Comparison of ENCODE assay signal across 17 mouse cellular contexts in genomic region chr11:22482362-22482760, GRCm38 (mm10). TPM values are rescaled to one million over a fixed set of nuclear protein-coding genes. Genes with fewer than 3 reads are reported as not detected.
DNase-seq lines count a peak whose midpoint lies in the region; ATAC-seq and TF ChIP-seq lines count a peak whose summit lies in the region.
"Had no signal": no experiment of that assay in that cellular context is flagged by ENCODE, and none has a peak within 500 bp of the region (broad histone marks: within the 10 kb centered on the region; RNA-seq: fewer than 3 reads in every experiment).

No protein-coding gene starts in this region.

- H3K36me3 ChIP-seq in embryonic facial prominence, embryonic 12.5 days: no peaks in the 10 kb centered on the region
- no peaks in the 10 kb centered on the region for H3K36me3 ChIP-seq in embryonic facial prominence, embryonic 10.5 days (replicated peaks)
- no peaks in the 10 kb centered on the region for H3K36me3 ChIP-seq in limb, embryonic 12.5 days
- H3K36me3 ChIP-seq in limb, embryonic 10.5 days: no peaks in the 10 kb centered on the region
- no peaks in the 10 kb centered on the region for H3K36me3 ChIP-seq in embryonic facial prominence, embryonic 13.5 days
- no peaks in the 10 kb centered on the region for H3K36me3 ChIP-seq in myocyte (ENCODE audit: control insufficient read depth, insufficient read depth)
- no peaks in the 10 kb centered on the region for H3K36me3 ChIP-seq in midbrain, embryonic 10.5 days

- WGBS in embryonic facial prominence, embryonic 12.5 days: 95% methylated on average over 3 of the region's 3 CpGs
- 93% methylated on average over 3 of the region's 3 CpGs for WGBS in embryonic facial prominence, embryonic 10.5 days
- 95% methylated on average over 3 of the region's 3 CpGs for WGBS in limb, embryonic 12.5 days
- 97% methylated on average over 3 of the region's 3 CpGs for WGBS in limb, embryonic 10.5 days
- WGBS in embryonic facial prominence, embryonic 13.5 days: 84% methylated on average over 3 of the region's 3 CpGs
- 98% methylated on average over 3 of the region's 3 CpGs for WGBS in midbrain, embryonic 10.5 days

- no peak for DNase-seq in embryonic facial prominence, embryonic 10.5 days (ENCODE audit: low spot score)
- no peak for DNase-seq in limb, embryonic 10.5 days (ENCODE audit: low spot score)
- no peak for DNase-seq in midbrain, embryonic 10.5 days (ENCODE audit: low spot score)
- DNase-seq in adrenal gland, postnatal 25 days: no peak
- DNase-seq: B cell, adult 2 months; cerebellum, adult 9-10 months; kidney, adult 8-10 months; kidney, postnatal 4 days; right cerebral cortex, postnatal 25 days had no signal

- H3K9ac ChIP-seq in embryonic facial prominence, embryonic 12.5 days: no peak overlapping the region
- H3K9ac ChIP-seq in limb, embryonic 12.5 days (replicated peaks): no peak overlapping the region
- no peak overlapping the region for H3K9ac ChIP-seq in embryonic facial prominence, embryonic 13.5 days
- H3K9ac ChIP-seq: liver, embryonic 14.5 days had no signal

- H3ac ChIP-seq in myocyte (ENCODE audit: control insufficient read depth, insufficient read length): no peak overlapping the region

- no peaks in the 10 kb centered on the region for H3K79me2 ChIP-seq in myocyte (ENCODE audit: control insufficient read depth, insufficient read depth)

- H3K4me2 ChIP-seq in embryonic facial prominence, embryonic 12.5 days (replicated peaks): no peak overlapping the region
- no peak overlapping the region for H3K4me2 ChIP-seq in limb, embryonic 12.5 days
- H3K4me2 ChIP-seq in embryonic facial prominence, embryonic 13.5 days: no peak overlapping the region
- H3K4me2 ChIP-seq in myocyte (ENCODE audit: low read depth): peak overlapping the region; percentile 46

- H3K27ac ChIP-seq in embryonic facial prominence, embryonic 12.5 days: 0 out of 2 replicates have a peak overlapping the region, but pooled peaks have one; percentile 36
- H3K27ac ChIP-seq in embryonic facial prominence, embryonic 10.5 days (replicated peaks): no peak overlapping the region
- peak overlapping the region; percentile 75 for H3K27ac ChIP-seq in limb, embryonic 12.5 days
- no peak overlapping the region for H3K27ac ChIP-seq in limb, embryonic 10.5 days
- peak overlapping the region; percentile 78 for H3K27ac ChIP-seq in embryonic facial prominence, embryonic 13.5 days
- no peak overlapping the region for H3K27ac ChIP-seq in midbrain, embryonic 10.5 days (replicated peaks)
- H3K27ac ChIP-seq: liver, embryonic 14.5 days had no signal

- H3K9me3 ChIP-seq in embryonic facial prominence, embryonic 12.5 days: no peaks in the 10 kb centered on the region
- no peaks in the 10 kb centered on the region for H3K9me3 ChIP-seq in embryonic facial prominence, embryonic 10.5 days
- no peaks in the 10 kb centered on the region for H3K9me3 ChIP-seq in limb, embryonic 12.5 days
- H3K9me3 ChIP-seq in limb, embryonic 10.5 days (replicated peaks): no peaks in the 10 kb centered on the region
- no peaks in the 10 kb centered on the region for H3K9me3 ChIP-seq in embryonic facial prominence, embryonic 13.5 days
- H3K9me3 ChIP-seq in midbrain, embryonic 10.5 days (replicated peaks): no peaks in the 10 kb centered on the region

- TF ChIP-seq POLR2A in myocyte (IDR thresholded peaks at IDR 0.05; ENCODE audit: insufficient read length, low read depth): no peak

- no peak for ATAC-seq in embryonic facial prominence, embryonic 12.5 days (ENCODE audit: insufficient number of reproducible peaks, insufficient read depth, low FRiP score, low TSS enrichment)
- no peak for ATAC-seq in limb, embryonic 12.5 days (ENCODE audit: insufficient number of reproducible peaks, insufficient read depth, low FRiP score, low TSS enrichment, low read depth)
- ATAC-seq in embryonic facial prominence, embryonic 13.5 days (ENCODE audit: insufficient number of reproducible peaks, insufficient read depth, low FRiP score, low TSS enrichment, low read depth): no peak
- ATAC-seq: inflammation-experienced regulatory T-cells, adult 6 months; lung, postnatal 0 days; Patski had no signal

- no peak overlapping the region for H3K4me3 ChIP-seq in embryonic facial prominence, embryonic 12.5 days
- no peak overlapping the region for H3K4me3 ChIP-seq in embryonic facial prominence, embryonic 10.5 days
- no peak overlapping the region for H3K4me3 ChIP-seq in limb, embryonic 12.5 days (replicated peaks)
- no peak overlapping the region for H3K4me3 ChIP-seq in limb, embryonic 10.5 days
- no peak overlapping the region for H3K4me3 ChIP-seq in embryonic facial prominence, embryonic 13.5 days
- H3K4me3 ChIP-seq in myocyte: no peak overlapping the region
- no peak overlapping the region for H3K4me3 ChIP-seq in midbrain, embryonic 10.5 days

- H3K4me1 ChIP-seq in embryonic facial prominence, embryonic 12.5 days: no peaks in the 10 kb centered on the region
- no peaks in the 10 kb centered on the region for H3K4me1 ChIP-seq in embryonic facial prominence, embryonic 10.5 days
- H3K4me1 ChIP-seq in limb, embryonic 12.5 days (replicated peaks): peaks cover 13% of the 10 kb centered on the region
- 0 out of 2 replicates have a peak, but pooled peaks cover 4% of the 10 kb centered on the region for H3K4me1 ChIP-seq in limb, embryonic 10.5 days
- H3K4me1 ChIP-seq in embryonic facial prominence, embryonic 13.5 days: peaks cover 18% of the 10 kb centered on the region
- H3K4me1 ChIP-seq in midbrain, embryonic 10.5 days: no peaks in the 10 kb centered on the region

- H3K27me3 ChIP-seq in embryonic facial prominence, embryonic 12.5 days: no peaks in the 10 kb centered on the region
- no peaks in the 10 kb centered on the region for H3K27me3 ChIP-seq in embryonic facial prominence, embryonic 10.5 days (replicated peaks; ENCODE audit: low read depth, poor library complexity, severe bottlenecking)
- no peaks in the 10 kb centered on the region for H3K27me3 ChIP-seq in limb, embryonic 12.5 days
- H3K27me3 ChIP-seq in limb, embryonic 10.5 days (ENCODE audit: low read depth, poor library complexity, severe bottlenecking): no peaks in the 10 kb centered on the region
- no peaks in the 10 kb centered on the region for H3K27me3 ChIP-seq in embryonic facial prominence, embryonic 13.5 days
- H3K27me3 ChIP-seq in myocyte (ENCODE audit: control insufficient read depth, insufficient read depth, insufficient read length): no peaks in the 10 kb centered on the region
- H3K27me3 ChIP-seq in midbrain, embryonic 10.5 days (ENCODE audit: low read depth, poor library complexity, severe bottlenecking): no peaks in the 10 kb centered on the region
- H3K27me3 ChIP-seq: Patski had no signal

TF ChIP-seq in myocyte, 11 proteins besides CTCF, POLR2A, EP300 and RAD21:
- no peak for TF ChIP-seq E2F4 (IDR thresholded peaks at IDR 0.05; ENCODE audit: insufficient read depth)
- peak in 1 of 3 experiments; percentile 34 for TF ChIP-seq MYOD1 (IDR thresholded peaks at IDR 0.05; ENCODE audit: control insufficient read depth in 1 of 3, insufficient read length in 2 of 3, low read depth in 2 of 3)

RNA-seq across cellular contexts. Expression of gene Tmem17, which starts 29.5 kb away (rescaled TPM):
- polyA plus RNA-seq in embryonic facial prominence, embryonic 12.5 days (2016; fragmentation: Nextera tagmentation; extraction: Ambion mirVana): 13.5 and 14.7 TPM in 2 replicates
- 13.2 and 13.9 TPM in 2 replicates for polyA plus RNA-seq in embryonic facial prominence, embryonic 10.5 days (2016; fragmentation: Nextera tagmentation; extraction: Ambion mirVana)
- polyA plus RNA-seq in limb, embryonic 12.5 days (2016; fragmentation: Nextera tagmentation; extraction: Ambion mirVana): 15.5 and 16.3 TPM in 2 replicates
- polyA plus RNA-seq in limb, embryonic 10.5 days (2016; fragmentation: Nextera tagmentation; extraction: Ambion mirVana): 12.7 and 16.7 TPM in 2 replicates
- polyA plus RNA-seq in embryonic facial prominence, embryonic 13.5 days (2015; fragmentation: Nextera tagmentation; extraction: Ambion mirVana): 12.9 and 13.8 TPM in 2 replicates
- 3.1 TPM for polyA plus RNA-seq in myocyte (2012; fragmentation: generic; extraction: Trizol)
- 15.1 and 17.1 TPM in 2 replicates for polyA plus RNA-seq in midbrain, embryonic 10.5 days (2016; fragmentation: Nextera tagmentation; extraction: Ambion mirVana)
- total RNA-seq in adrenal gland, postnatal 25 days (2021): 2.4 and 3.0 TPM in 2 replicates

Comparison
In these comparisons a context has a peak if more than half of its experiments do, and no peak if none do; other contexts are left out.
1. H3K27ac ChIP-seq: peak in embryonic facial prominence, embryonic 12.5 days (single experiment), limb, embryonic 12.5 days (single experiment) and embryonic facial prominence, embryonic 13.5 days (single experiment); none in embryonic facial prominence, embryonic 10.5 days (single experiment), limb, embryonic 10.5 days (single experiment) and midbrain, embryonic 10.5 days (single experiment).